Mouse (Mus musculus) c-Kit-positive CD71-positive TER-119-negative erythroid progenitor cells, embryonic 14.5 days (primary cell): ENCODE measurements around the gene Optn.

Experiments
- DNase-seq: peaks from one replicate; pipeline ENCODE4 v3.0.0-alpha.2; 2013; ENCODE audit warnings: low read depth

The Optn gene

GRCm38 (mm10) chr2:4985000-4985399 is 78.9 kb downstream of the Optn start:
- no peak for DNase-seq

DNA sequence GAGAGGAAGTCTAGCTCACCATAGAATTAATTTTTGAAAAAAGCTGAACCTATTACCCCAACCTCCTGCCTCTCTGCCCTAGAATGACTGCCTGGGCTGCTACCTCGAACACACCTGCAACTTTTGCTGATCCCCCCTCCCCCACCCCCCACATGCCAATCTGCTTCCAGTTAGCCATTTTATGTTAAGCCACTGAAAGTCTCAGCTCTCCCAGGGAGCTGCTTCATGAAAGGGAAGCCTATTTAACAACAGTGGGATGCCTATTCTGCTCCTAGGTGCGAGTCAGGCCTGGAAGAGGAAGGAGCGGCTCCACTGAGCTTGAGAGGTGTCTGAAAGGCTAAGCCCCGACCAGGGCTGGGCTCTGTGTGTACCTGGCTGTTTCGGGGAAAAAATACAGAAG is 79.9 kb downstream of the Optn start:
- DNase-seq, result no peak

- no peak for DNase-seq
Measured at GRCm38 (mm10) chr2:4978091-4978490, 85.8 kb downstream of the Optn start.

- DNase-seq, result no peak
Measured at GRCm38 (mm10) chr2:4975807-4976206, 88.0 kb downstream of the Optn start, which contains the start of gene Ucma. Ucma (plus strand) TSS chr2:4976122.
